Mouse (Mus musculus) embryonic facial prominence, embryonic 14.5 days (tissue): ENCODE data around the gene Cbx7. TPM values are rescaled to one million over a fixed set of nuclear protein-coding genes. Genes with fewer than 3 reads are reported as not detected.

Experiments
- ATAC-seq: fragments of 200-750 bp; cut with Nextera tagmentation; 2 replicates; pipeline ENCODE4 v1.8.0; 2017; ENCODE audit warnings: low read depth, moderate number of reproducible peaks, moderate TSS enrichment
- DNase-seq: peaks from one replicate; pipeline ENCODE4 v3.0.0-alpha.2; 2015; ENCODE audit warnings: low spot score
- H3K27ac ChIP-seq: fragments of 300-500 bp; sonication (generic); replicated peaks from 2 replicates; pipeline ENCODE4 v1.5.1; 2014; ENCODE audit warnings: low read depth, mild to moderate bottlenecking, low read length, moderate library complexity
- H3K27me3 ChIP-seq: fragments of 300-500 bp; sonication (generic); replicated peaks from 2 replicates; pipeline ENCODE4 v1.6.1; 2014; ENCODE audit warnings: low read length; ENCODE audit not compliant: control insufficient read depth, insufficient read depth
- H3K36me3 ChIP-seq: fragments of 300-500 bp; sonication (generic); 2 replicates; pipeline ENCODE4 v1.6.1; 2014; ENCODE audit warnings: low read length, mixed read lengths; ENCODE audit not compliant: control insufficient read depth, insufficient read depth
- H3K4me1 ChIP-seq: fragments of 300-500 bp; sonication (generic); 2 replicates; pipeline ENCODE4 v1.6.1; 2014; ENCODE audit warnings: antibody characterized with exemption, low read length; ENCODE audit not compliant: control insufficient read depth, insufficient read depth
- H3K4me2 ChIP-seq: fragments of 300-500 bp; sonication (generic); 2 replicates; pipeline ENCODE4 v1.6.1; 2014; ENCODE audit warnings: low read depth, mild to moderate bottlenecking, low read length, moderate library complexity, mixed read lengths
- H3K4me3 ChIP-seq: fragments of 300-500 bp; sonication (generic); 2 replicates; pipeline ENCODE4 v1.5.1; 2014; ENCODE audit warnings: low read depth, mild to moderate bottlenecking, low read length
- H3K9ac ChIP-seq: fragments of 300-500 bp; sonication (generic); 2 replicates; pipeline ENCODE4 v1.6.1; 2014; ENCODE audit warnings: low read depth, mild to moderate bottlenecking, low read length, moderate library complexity, mixed read lengths
- H3K9me3 ChIP-seq: fragments of 300-500 bp; sonication (generic); 2 replicates; pipeline ENCODE4 v1.6.1; 2016; ENCODE audit warnings: low read length; ENCODE audit not compliant: control insufficient read depth
- WGBS: fragments of 180-500 bp; shearing (Covaris S2); extraction: QIAGEN DNeasy Blood & Tissue Kit; methylation state at CpG from one replicate; pipeline ENCODE4 v1.1.7; 2014; 5-methylcytosine and 5-hydroxymethylcytosine counted together
- polyA plus RNA-seq: library from polyadenylated mRNA; unstranded; fragments of >200 nt; fragmentation: Nextera tagmentation; extraction: Ambion mirVana; gene quantifications from 2 replicates; pipeline ENCODE4 v1.2.1, GENCODE M21; 2014

The Cbx7 gene
- polyA plus RNA-seq, 1 experiment from 2014 or later, result 1.5 TPM

DNA sequence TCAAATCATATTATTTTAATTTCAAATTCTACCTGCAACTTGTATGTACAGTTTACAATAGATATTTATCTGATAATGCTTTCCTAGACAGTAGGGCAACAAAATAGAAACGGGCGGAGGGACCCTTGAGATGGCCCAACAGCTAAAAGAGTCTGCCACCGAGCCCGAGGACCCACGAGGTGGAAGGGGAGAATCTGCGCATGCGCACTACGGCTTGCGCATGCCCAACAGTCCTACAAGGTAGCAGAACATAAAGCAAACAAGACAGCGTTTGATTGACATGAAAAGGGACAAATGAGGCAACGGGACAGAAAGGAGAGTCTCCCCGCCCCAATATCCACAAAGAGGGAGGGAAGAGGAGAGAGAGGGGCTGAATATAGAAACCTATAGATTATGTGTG, 31.9 kb downstream of the Cbx7 start:
- WGBS, result 90% methylated on average over 12 of the region's 12 CpGs
- Histone ChIP-seq H3K4me1 (peaks cover 7% of the 10 kb centered on the region; the same call in 1 of the 2 replicates), H3K27ac (no peak overlapping the region), H3K4me2 (no peak overlapping the region), H3K9me3 (no peaks in the 10 kb centered on the region), H3K9ac (no peak overlapping the region), H3K36me3 (no peaks in the 10 kb centered on the region), H3K4me3 (no peak overlapping the region), H3K27me3 (peaks cover 2% of the 10 kb centered on the region)
- DNase-seq (no peak), ATAC-seq (no peak)

GRCm38 (mm10) chr15:79936374-79936751, 34.6 kb downstream of the Cbx7 start:
- Histone ChIP-seq H3K4me3 (no peak overlapping the region), H3K27me3 (peaks cover 26% of the 10 kb centered on the region), H3K27ac (no peak overlapping the region), H3K4me2 (no peak overlapping the region), H3K9ac (no peak overlapping the region), H3K36me3 (no peaks in the 10 kb centered on the region), H3K4me1 (peaks cover 7% of the 10 kb centered on the region; the same call in 1 of the 2 replicates), H3K9me3 (no peaks in the 10 kb centered on the region)
- WGBS, result 74% methylated on average over 7 of the region's 7 CpGs
- DNase-seq (no peak), ATAC-seq (no peak)

DNA sequence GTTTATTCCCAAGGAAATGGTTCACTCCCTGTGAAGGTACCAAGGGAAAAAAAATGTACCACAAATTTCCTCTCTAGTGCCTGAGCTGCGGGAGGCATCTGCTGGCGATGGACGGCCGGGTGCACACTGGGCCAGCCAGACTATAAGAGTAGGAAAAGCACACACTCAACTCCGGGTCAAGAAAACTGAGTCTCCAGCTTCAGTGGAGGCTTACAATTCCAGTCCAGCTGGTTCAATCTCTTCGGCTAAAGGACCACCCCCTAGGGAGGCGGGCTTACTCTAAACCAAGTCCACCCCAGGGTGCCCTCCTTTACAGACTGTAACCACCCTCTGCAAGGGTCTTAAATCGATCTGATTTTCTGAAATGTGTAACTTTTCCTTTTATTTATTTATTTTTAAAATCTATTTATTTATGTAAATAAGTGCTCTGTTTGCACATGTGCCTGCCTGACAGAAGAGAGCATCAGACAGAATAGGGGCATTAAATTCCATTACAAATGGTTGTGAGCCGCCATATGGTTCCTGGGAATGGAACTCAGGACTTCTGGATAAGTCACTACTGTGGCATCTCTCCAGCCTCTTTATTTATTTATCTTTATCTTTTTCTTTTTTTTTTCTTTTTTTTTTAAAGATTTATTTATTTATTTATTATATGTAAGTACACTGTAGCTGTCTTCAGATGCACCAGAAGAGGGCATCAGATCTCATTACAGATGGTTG, 35.1 kb downstream of the Cbx7 start:
- Histone ChIP-seq H3K4me3 (no peak overlapping the region), H3K27me3 (peaks cover 26% of the 10 kb centered on the region), H3K9me3 (no peaks in the 10 kb centered on the region), H3K27ac (no peak overlapping the region), H3K4me1 (peaks cover 7% of the 10 kb centered on the region; the same call in 1 of the 2 replicates), H3K9ac (no peak overlapping the region), H3K4me2 (no peak overlapping the region), H3K36me3 (no peaks in the 10 kb centered on the region)
- WGBS, result 18% methylated on average over 9 of the region's 9 CpGs
- ATAC-seq (no peak; the same call in 1 of the 2 replicates), DNase-seq (no peak)

GRCm38 (mm10) chr15:79934776-79935175, 36.1 kb downstream of the Cbx7 start:
- no peak for ATAC-seq

GRCm38 (mm10) chr15:79933670-79934514, 37.0 kb downstream of the Cbx7 start:
- Histone ChIP-seq H3K4me1 (peaks cover 7% of the 10 kb centered on the region; the same call in 1 of the 2 replicates), H3K4me2 (peak overlapping the region; percentile 83), H3K36me3 (no peaks in the 10 kb centered on the region), H3K9ac (no peak overlapping the region), H3K4me3 (peak overlapping the region; percentile 22), H3K27ac (no peak overlapping the region), H3K27me3 (peaks cover 26% of the 10 kb centered on the region), H3K9me3 (no peaks in the 10 kb centered on the region)
- no peak for ATAC-seq
- DNase-seq, result no peak
- WGBS, result 1% methylated on average over 22 of the region's 22 CpGs

More at GRCm38 (mm10) chr15:79934776-79935175, 36.1 kb downstream of the Cbx7 start:
- DNase-seq, result no peak
- Histone ChIP-seq H3K9ac (no peak overlapping the region), H3K4me2 (peak overlapping the region; percentile 83), H3K27ac (no peak overlapping the region), H3K36me3 (no peaks in the 10 kb centered on the region), H3K27me3 (peaks cover 26% of the 10 kb centered on the region), H3K4me1 (peaks cover 7% of the 10 kb centered on the region; the same call in 1 of the 2 replicates), H3K4me3 (peak overlapping the region; percentile 2; the same call in 1 of the 2 replicates), H3K9me3 (no peaks in the 10 kb centered on the region)
- WGBS, result 4% methylated on average over 10 of the region's 10 CpGs

- H3K27me3 ChIP-seq, result peaks cover 26% of the 10 kb centered on the region
- ATAC-seq, result no peak
- H3K4me1 ChIP-seq, result peaks cover 7% of the 10 kb centered on the region; the same call in 1 of the 2 replicates
- H3K4me3 ChIP-seq, result peak overlapping the region; percentile 64
- no peak overlapping the region for H3K27ac ChIP-seq
- DNase-seq, result no peak
- H3K9me3 ChIP-seq, result no peaks in the 10 kb centered on the region
- peak overlapping the region; percentile 83 for H3K4me2 ChIP-seq
- 5% methylated on average over 22 of the region's 22 CpGs for WGBS
- no peaks in the 10 kb centered on the region for H3K36me3 ChIP-seq
- no peak overlapping the region for H3K9ac ChIP-seq
Observed at GRCm38 (mm10) chr15:79933052-79933669, 37.8 kb downstream of the Cbx7 start.

DNA sequence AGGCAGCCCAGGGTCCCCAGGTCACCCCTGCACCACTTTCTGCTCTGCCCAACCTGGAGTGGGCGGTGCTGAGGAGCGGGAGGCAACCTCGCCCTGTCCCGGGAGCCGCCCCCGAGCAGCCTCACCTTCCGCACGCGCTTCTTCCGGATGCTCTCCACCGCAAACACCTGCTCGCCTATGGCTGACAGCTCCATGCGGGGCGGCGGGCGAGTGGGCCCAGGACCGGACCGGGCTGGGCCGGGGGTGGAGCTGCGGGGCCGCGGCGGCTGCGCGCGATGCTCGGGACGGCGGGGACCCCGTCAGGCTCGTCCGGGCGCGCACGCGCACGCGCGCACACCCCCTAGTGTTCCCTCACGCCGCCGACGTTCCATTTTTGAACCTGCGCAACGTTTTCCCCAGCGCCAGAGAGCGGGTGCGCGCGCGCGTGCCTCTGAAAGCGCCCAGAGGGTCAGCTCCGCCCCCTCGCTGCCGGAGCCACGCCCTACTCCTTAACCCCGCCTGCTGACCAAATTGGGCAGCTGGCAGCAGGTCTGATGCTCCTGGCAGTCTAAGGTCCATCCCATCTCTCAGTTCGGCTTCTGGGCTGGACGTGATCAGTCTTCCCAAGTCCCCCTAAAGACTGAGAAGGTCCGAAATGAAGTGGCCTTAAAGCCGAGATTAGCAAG, 38.5 kb downstream of the Cbx7 start:
- H3K4me3 ChIP-seq, result peak overlapping the region; percentile 64
- H3K4me1 ChIP-seq, result peaks cover 7% of the 10 kb centered on the region; the same call in 1 of the 2 replicates
- peak overlapping the region; percentile 65 for H3K9ac ChIP-seq
- H3K27ac ChIP-seq, result no peak overlapping the region
- ATAC-seq (peak; percentile 41), DNase-seq (peak; percentile 87)
- no peaks in the 10 kb centered on the region for H3K9me3 ChIP-seq
- 0% methylated on average over 8 of the region's 62 CpGs for WGBS
- no peaks in the 10 kb centered on the region for H3K36me3 ChIP-seq
- H3K4me2 ChIP-seq, result peak overlapping the region; percentile 83
- peaks cover 26% of the 10 kb centered on the region for H3K27me3 ChIP-seq
